Comparison of ENCODE assay signal across 31 mouse cellular contexts in genomic region chr15:99078181-99078910, GRCm38 (mm10). TPM values are rescaled to one million over a fixed set of nuclear protein-coding genes. Genes with fewer than 3 reads are reported as not detected.
DNase-seq lines count a peak whose midpoint lies in the region; ATAC-seq lines count a peak whose summit lies in the region.
"Had no signal": no experiment of that assay in that cellular context is flagged by ENCODE, and none has a peak within 500 bp of the region (broad histone marks: within the 10 kb centered on the region; RNA-seq: fewer than 3 reads in every experiment).

No protein-coding gene starts in this region.

- no peak overlapping the region for H3K27ac ChIP-seq in kidney, embryonic 15.5 days
- no peak overlapping the region for H3K27ac ChIP-seq in embryonic facial prominence, embryonic 11.5 days (replicated peaks; ENCODE audit: low read depth, low read length)
- no peak overlapping the region for H3K27ac ChIP-seq in limb, embryonic 13.5 days
- H3K27ac ChIP-seq: heart, adult 2 months; hindbrain, embryonic 12.5 days; macrophage; midbrain, embryonic 10.5 days; neural tube, embryonic 15.5 days had no signal

- H3K4me3 ChIP-seq in kidney, embryonic 15.5 days (replicated peaks), result no peak overlapping the region
- H3K4me3 ChIP-seq in embryonic facial prominence, embryonic 11.5 days (ENCODE audit: low read depth, low read length), result no peak overlapping the region
- H3K4me3 ChIP-seq in limb, embryonic 13.5 days, result no peak overlapping the region
- H3K4me3 ChIP-seq: heart, adult 2 months; hindbrain, embryonic 12.5 days; midbrain, embryonic 10.5 days; neural tube, embryonic 15.5 days had no signal

- no peaks in the 10 kb centered on the region for H3K27me3 ChIP-seq in kidney, embryonic 15.5 days
- no peaks in the 10 kb centered on the region for H3K27me3 ChIP-seq in embryonic facial prominence, embryonic 11.5 days (ENCODE audit: control insufficient read depth, insufficient read depth, low read length)
- peaks cover 12% of the 10 kb centered on the region for H3K27me3 ChIP-seq in limb, embryonic 13.5 days
- H3K27me3 ChIP-seq: Patski had no signal

- intact Hi-C loops in heart, postnatal 36 days (cut with DNase I), result no loop called here

- H3K4me1 ChIP-seq in kidney, embryonic 15.5 days, result peaks cover 41% of the 10 kb centered on the region
- peaks cover 4% of the 10 kb centered on the region for H3K4me1 ChIP-seq in embryonic facial prominence, embryonic 11.5 days (ENCODE audit: control insufficient read depth, insufficient read depth, low read length)
- peaks cover 19% of the 10 kb centered on the region for H3K4me1 ChIP-seq in limb, embryonic 13.5 days

- no peak overlapping the region for H3K4me2 ChIP-seq in kidney, embryonic 15.5 days
- H3K4me2 ChIP-seq in embryonic facial prominence, embryonic 11.5 days (ENCODE audit: low read depth, low read length), result peak overlapping the region; percentile 4; the same call in 1 of the 2 replicates
- H3K4me2 ChIP-seq in limb, embryonic 13.5 days (replicated peaks), result no peak overlapping the region
- H3K4me2 ChIP-seq: hindbrain, embryonic 12.5 days; neural tube, embryonic 15.5 days had no signal

- peaks cover 58% of the 10 kb centered on the region for H3K36me3 ChIP-seq in kidney, embryonic 15.5 days
- peaks cover 12% of the 10 kb centered on the region for H3K36me3 ChIP-seq in embryonic facial prominence, embryonic 11.5 days (replicated peaks; ENCODE audit: control insufficient read depth, insufficient read depth, low read depth, low read length)
- peaks cover 59% of the 10 kb centered on the region for H3K36me3 ChIP-seq in limb, embryonic 13.5 days
- H3K36me3 ChIP-seq: neural tube, embryonic 15.5 days had no signal

- no peak for ATAC-seq in kidney, embryonic 15.5 days (replicated peaks; ENCODE audit: low FRiP score)
- no peak for ATAC-seq in embryonic facial prominence, embryonic 11.5 days (replicated peaks; ENCODE audit: insufficient number of reproducible peaks, low FRiP score, low TSS enrichment, low read depth)
- ATAC-seq in limb, embryonic 13.5 days (ENCODE audit: low FRiP score, low read depth), result no peak
- ATAC-seq: CD4-positive, CD25-positive, alpha-beta regulatory T cell, adult 4 months; lung, postnatal 0 days; midbrain, embryonic 16.5 days; Patski had no signal

- DNase-seq in heart, adult 11 months, result peak; percentile 82
- no peak for DNase-seq in heart, postnatal 36 days
- DNase-seq in kidney, adult 9 months, result no peak
- DNase-seq in embryonic facial prominence, embryonic 11.5 days (ENCODE audit: low spot score), result no peak
- DNase-seq in cerebellum, adult 11 months, result no peak
- no peak for DNase-seq in MN1 (ENCODE audit: low spot score)
- DNase-seq: cerebellum, adult 11-12 months; cerebellum, postnatal 14 days; embryo, embryonic 11 days; gastrocnemius, postnatal 14 days; heart, adult 2 months; kidney, adult 8-10 months; kidney, postnatal 36 days; layer of hippocampus, postnatal 36 days; liver; right cerebral cortex, adult 18-20 months; right cerebral cortex, postnatal 4 days had no signal

- H3K9ac ChIP-seq in kidney, embryonic 15.5 days, result peak overlapping the region; percentile 14; the same call in 1 of the 2 replicates
- no peak overlapping the region for H3K9ac ChIP-seq in embryonic facial prominence, embryonic 11.5 days (replicated peaks; ENCODE audit: low read length)
- 0 out of 2 replicates have a peak overlapping the region, but pooled peaks have one; percentile 0 for H3K9ac ChIP-seq in limb, embryonic 13.5 days
- H3K9ac ChIP-seq: hindbrain, embryonic 12.5 days; neural tube, embryonic 15.5 days had no signal

- no peaks in the 10 kb centered on the region for H3K9me3 ChIP-seq in kidney, embryonic 15.5 days (replicated peaks)
- H3K9me3 ChIP-seq in embryonic facial prominence, embryonic 11.5 days (replicated peaks; ENCODE audit: control insufficient read depth, low read length), result no peaks in the 10 kb centered on the region
- no peaks in the 10 kb centered on the region for H3K9me3 ChIP-seq in limb, embryonic 13.5 days
- H3K9me3 ChIP-seq: hindbrain, embryonic 12.5 days; midbrain, embryonic 10.5 days; neural tube, embryonic 15.5 days had no signal

- WGBS in kidney, embryonic 15.5 days, result 72% methylated on average over 15 of the region's 15 CpGs
- 46% methylated on average over 15 of the region's 15 CpGs for WGBS in embryonic facial prominence, embryonic 11.5 days
- WGBS in limb, embryonic 13.5 days, result 82% methylated on average over 15 of the region's 15 CpGs

RNA-seq across cellular contexts. Expression of gene Troap, which starts 4.0 kb away (rescaled TPM):
- under 1 TPM; 0.33 to 0.49 TPM for total RNA-seq in heart, postnatal 36 days (2021)
- polyA plus RNA-seq in kidney, embryonic 15.5 days (2015; fragmentation: Nextera tagmentation; extraction: Ambion mirVana), result 33.8 and 39.4 TPM in 2 replicates
- polyA plus RNA-seq in embryonic facial prominence, embryonic 11.5 days (2014; fragmentation: Nextera tagmentation; extraction: Ambion mirVana), result 20.6 and 23.8 TPM in 2 replicates
- polyA plus RNA-seq in limb, embryonic 13.5 days (2015; fragmentation: Nextera tagmentation; extraction: Ambion mirVana), result 36.2 and 37.5 TPM in 2 replicates
- total RNA-seq: adrenal gland, adult 18-20 months had no signal

RNA-seq across cellular contexts. Expression of gene C1ql4, which starts 9.3 kb away (rescaled TPM):
- total RNA-seq in heart, postnatal 36 days (2021), result not detected
- 0.72 and 1.1 TPM in 2 replicates for polyA plus RNA-seq in kidney, embryonic 15.5 days (2015; fragmentation: Nextera tagmentation; extraction: Ambion mirVana)
- 1.0 and 1.1 TPM in 2 replicates for polyA plus RNA-seq in embryonic facial prominence, embryonic 11.5 days (2014; fragmentation: Nextera tagmentation; extraction: Ambion mirVana)
- polyA plus RNA-seq in limb, embryonic 13.5 days (2015; fragmentation: Nextera tagmentation; extraction: Ambion mirVana), result not detected in 2 replicates
- total RNA-seq: adrenal gland, adult 18-20 months; gastrocnemius, postnatal 14 days; heart, adult 2 months; left cerebral cortex, postnatal 10 days had no signal
- polyA plus RNA-seq: CD4-positive, CD25-positive, alpha-beta regulatory T cell, adult 4 months; heart, adult 2 months; liver, embryonic 16.5 days; lung, postnatal 0 days; macrophage; stomach, embryonic 16.5 days had no signal

RNA-seq across cellular contexts. Expression of gene Dnajc22, which starts 14.6 kb away (rescaled TPM):
- total RNA-seq in heart, postnatal 36 days (2021), result under 1 TPM; 0.22 to 0.36 TPM
- 8.6 and 8.8 TPM in 2 replicates for polyA plus RNA-seq in kidney, embryonic 15.5 days (2015; fragmentation: Nextera tagmentation; extraction: Ambion mirVana)
- 0.18 and 0.56 TPM in 2 replicates for polyA plus RNA-seq in embryonic facial prominence, embryonic 11.5 days (2014; fragmentation: Nextera tagmentation; extraction: Ambion mirVana)
- polyA plus RNA-seq in limb, embryonic 13.5 days (2015; fragmentation: Nextera tagmentation; extraction: Ambion mirVana), result 0.83 and 1.0 TPM in 2 replicates
- total RNA-seq: left cerebral cortex, postnatal 10 days had no signal
- polyA plus RNA-seq: CD4-positive, CD25-positive, alpha-beta regulatory T cell, adult 4 months; macrophage had no signal

RNA-seq across cellular contexts. Expression of gene Prph, which starts 23.4 kb away (rescaled TPM):
- under 1 TPM; 0.14 to 0.94 TPM for total RNA-seq in heart, postnatal 36 days (2021)
- 5.9 and 12.6 TPM in 2 replicates for polyA plus RNA-seq in kidney, embryonic 15.5 days (2015; fragmentation: Nextera tagmentation; extraction: Ambion mirVana)
- 17.1 and 20.6 TPM in 2 replicates for polyA plus RNA-seq in embryonic facial prominence, embryonic 11.5 days (2014; fragmentation: Nextera tagmentation; extraction: Ambion mirVana)
- 1.0 and 1.2 TPM in 2 replicates for polyA plus RNA-seq in limb, embryonic 13.5 days (2015; fragmentation: Nextera tagmentation; extraction: Ambion mirVana)
- polyA plus RNA-seq: CD4-positive, CD25-positive, alpha-beta regulatory T cell, adult 4 months had no signal

RNA-seq across cellular contexts. Expression of gene Spats2, which starts 47.4 kb away (rescaled TPM):
- total RNA-seq in heart, postnatal 36 days (2021), result 1 to 10 TPM; 6.6 to 7.9 TPM
- 47.1 and 50.5 TPM in 2 replicates for polyA plus RNA-seq in kidney, embryonic 15.5 days (2015; fragmentation: Nextera tagmentation; extraction: Ambion mirVana)
- 59.6 and 68.5 TPM in 2 replicates for polyA plus RNA-seq in embryonic facial prominence, embryonic 11.5 days (2014; fragmentation: Nextera tagmentation; extraction: Ambion mirVana)
- 50.3 and 50.5 TPM in 2 replicates for polyA plus RNA-seq in limb, embryonic 13.5 days (2015; fragmentation: Nextera tagmentation; extraction: Ambion mirVana)
